Mouse (Mus musculus): Measurements from ENCODE around the gene Olfr1166. TPM values are rescaled to one million over a fixed set of nuclear protein-coding genes. Genes with fewer than 3 reads are reported as not detected.
"Not testable (repeated sequence)": the region's sequence is repeated elsewhere in the genome, so short reads cannot be mapped to it uniquely, and the experiment has no call there.

Olfr1166 gene
- total RNA-seq (2022), result not detected

DNA sequence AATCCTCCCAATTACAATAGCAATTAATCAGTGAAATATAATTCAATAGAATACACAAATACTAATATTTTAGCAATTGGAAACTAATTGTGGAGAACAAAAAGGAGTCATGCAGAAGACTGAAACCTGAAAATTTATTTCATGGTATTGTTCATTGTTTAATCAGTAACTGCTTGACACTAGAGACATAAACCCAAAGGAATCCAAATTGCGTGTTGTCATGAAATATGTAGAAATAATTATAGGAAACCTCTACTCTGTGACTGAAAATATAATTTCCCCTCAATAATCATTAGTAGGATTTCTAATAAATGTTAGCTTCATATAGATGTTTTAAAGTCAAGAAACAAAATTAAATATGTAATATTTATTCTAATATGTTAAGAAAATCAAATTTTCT, at the start of gene Olfr1166:
TSS of gene Olfr1166 (minus strand) at position 101 of the 400 bp plus-strand sequence.
- DNase-seq (ENCODE audit: low spot score in 2 of 2), result no peak

DNA sequence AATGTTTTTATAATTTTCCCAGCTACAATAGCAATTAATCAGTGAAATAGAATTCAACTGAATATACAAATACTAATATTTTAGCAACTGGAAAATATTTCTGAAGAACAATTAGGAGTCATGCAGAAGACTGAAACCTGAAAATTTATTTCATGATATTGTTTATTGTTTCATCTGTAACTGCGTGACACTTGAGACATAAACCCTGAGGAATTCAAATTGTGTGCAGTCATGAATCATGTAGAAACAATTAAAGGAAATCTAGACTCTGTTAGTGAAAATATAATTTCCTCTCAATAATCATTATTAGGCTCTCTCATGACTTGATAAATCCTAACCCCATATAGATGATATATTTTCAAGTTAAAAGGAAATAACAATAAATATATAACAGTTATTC, 27.0 kb upstream of the Olfr1166 start, which contains the start of gene Olfr1167:
TSS of gene Olfr1167 (minus strand) at position 101 of the 400 bp plus-strand sequence.
- DNase-seq (ENCODE audit: low spot score in 2 of 2), result not testable (repeated sequence)

DNA sequence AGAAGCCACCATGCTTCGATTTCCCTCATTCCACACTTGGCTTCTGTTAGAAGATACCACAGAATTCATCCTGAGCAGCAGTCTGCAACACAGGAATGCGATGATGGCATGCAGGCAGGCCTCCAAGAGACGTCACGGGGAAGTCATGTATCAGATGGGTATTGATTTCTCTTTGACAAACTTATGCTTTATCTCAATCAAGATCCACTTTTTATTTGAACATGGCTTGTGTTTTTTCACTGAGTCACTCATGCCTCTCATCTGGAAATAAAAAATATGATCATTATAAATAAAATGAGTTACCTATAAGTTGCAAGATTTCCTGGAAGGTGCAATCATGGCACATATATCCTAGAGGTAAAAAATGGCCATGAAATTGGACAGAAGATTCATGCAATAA, 34.2 kb downstream of the Olfr1166 start, which contains the start of gene Olfr1164:
TSS of gene Olfr1164 (minus strand) at position 101 of the 400 bp plus-strand sequence.
- DNase-seq (ENCODE audit: low spot score in 2 of 2), result no peak

Other genes starting within 250 kb of the Olfr1166 start
- not detected for gene Olfr1153, start 233.3 kb downstream of the Olfr1166 start, total RNA-seq (2022)
- gene Olfr1154, start 223.1 kb downstream of the Olfr1166 start, total RNA-seq (2022), result not detected
- not detected for gene Olfr1155, start 183.1 kb downstream of the Olfr1166 start, total RNA-seq (2022)
- gene Olfr1156, start 175.2 kb downstream of the Olfr1166 start, total RNA-seq (2022), result not detected
- not detected for gene Olfr1157, start 160.0 kb downstream of the Olfr1166 start, total RNA-seq (2022)
- not detected for gene Olfr74, start 153.6 kb downstream of the Olfr1166 start, total RNA-seq (2022)
- not detected for gene Olfr1158, start 138.2 kb downstream of the Olfr1166 start, total RNA-seq (2022)
- not detected for gene Olfr1160, start 120.0 kb downstream of the Olfr1166 start, total RNA-seq (2022)
- not detected for gene Olfr1161, start 105.5 kb downstream of the Olfr1166 start, total RNA-seq (2022)
- gene Olfr73, start 90.6 kb downstream of the Olfr1166 start, total RNA-seq (2022), result not detected
- gene Olfr1162, start 77.1 kb downstream of the Olfr1166 start, total RNA-seq (2022), result not detected
- not detected for gene Olfr1163, start 56.4 kb downstream of the Olfr1166 start, total RNA-seq (2022)
- gene Olfr1164, start 34.3 kb downstream of the Olfr1166 start, total RNA-seq (2022), result not detected
- gene Olfr1167, start 26.9 kb upstream of the Olfr1166 start, total RNA-seq (2022), result not detected
- not detected for gene Olfr1168, start 53.6 kb upstream of the Olfr1166 start, total RNA-seq (2022)
- gene Olfr1170, start 100.1 kb upstream of the Olfr1166 start, total RNA-seq (2022), result not detected
- gene Olfr1173, start 151.6 kb upstream of the Olfr1166 start, total RNA-seq (2022), result not detected
- gene Olfr1174-ps, start 186.9 kb upstream of the Olfr1166 start, total RNA-seq (2022), result not detected
- not detected for gene Olfr1175-ps, start 198.9 kb upstream of the Olfr1166 start, total RNA-seq (2022)
- not detected for gene Olfr1176, start 208.4 kb upstream of the Olfr1166 start, total RNA-seq (2022)
- gene Olfr1177-ps, start 218.2 kb upstream of the Olfr1166 start, total RNA-seq (2022), result not detected